Mouse (Mus musculus): ENCODE results near the gene Txndc16. TPM values are rescaled to one million over a fixed set of nuclear protein-coding genes. Genes with fewer than 3 reads are reported as not detected.

Gene Txndc16
- 10 to 100 TPM; 61.0 to 64.7 TPM for total RNA-seq (2021)
- long read RNA-seq, full-length matches to known transcripts, result 38 of 83 reads
- long read RNA-seq, partial matches to known transcripts, result 10 of 83 reads
- long read RNA-seq, other reads (novel, unspliced or antisense), result 35 of 83 reads

DNA sequence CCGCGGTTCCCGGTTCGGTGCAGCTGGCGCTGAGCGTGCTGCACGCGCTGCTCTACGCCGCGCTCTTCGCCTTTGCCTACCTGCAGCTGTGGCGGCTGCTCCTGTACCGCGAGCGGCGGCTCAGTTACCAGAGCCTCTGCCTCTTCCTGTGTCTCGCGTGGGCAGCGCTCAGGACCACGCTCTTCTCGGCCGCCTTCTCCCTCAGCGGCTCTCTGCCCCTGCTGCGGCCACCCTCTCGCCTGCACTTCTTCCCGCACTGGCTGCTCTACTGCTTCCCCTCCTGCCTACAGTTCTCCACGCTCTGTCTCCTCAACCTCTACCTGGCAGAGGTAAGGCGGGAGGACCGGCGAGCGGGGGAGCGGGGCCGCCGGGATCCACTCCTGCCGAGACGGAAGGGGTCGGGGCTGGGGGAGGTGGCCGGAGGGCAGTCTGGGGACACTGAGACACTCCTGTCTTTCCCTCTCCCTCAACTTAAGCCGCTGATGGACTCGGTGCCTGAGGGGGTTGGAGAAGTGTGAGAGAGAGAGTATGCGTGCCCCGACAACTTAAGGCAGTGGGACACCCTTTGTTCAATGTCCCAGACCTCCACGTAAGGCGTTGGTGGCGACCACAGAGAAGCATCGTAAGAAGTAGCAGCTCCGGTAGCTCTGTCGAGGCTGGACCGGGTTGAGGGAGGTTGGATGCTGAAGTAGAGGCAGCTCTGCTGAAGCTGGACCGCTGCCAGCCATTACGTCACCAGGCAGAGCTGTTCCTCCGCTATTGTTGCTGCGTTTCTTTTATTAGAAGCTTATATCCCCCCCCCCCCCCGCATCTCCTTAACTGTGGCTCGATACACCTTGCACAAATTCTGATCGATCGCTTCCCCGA, at the start of gene Txndc16:
Txndc16 (minus strand) TSS at position 239 of the 867 bp plus-strand sequence.
- DNase-seq (ENCODE audit: low spot score in 2 of 2), result peak; percentile 70 to 88

DNA sequence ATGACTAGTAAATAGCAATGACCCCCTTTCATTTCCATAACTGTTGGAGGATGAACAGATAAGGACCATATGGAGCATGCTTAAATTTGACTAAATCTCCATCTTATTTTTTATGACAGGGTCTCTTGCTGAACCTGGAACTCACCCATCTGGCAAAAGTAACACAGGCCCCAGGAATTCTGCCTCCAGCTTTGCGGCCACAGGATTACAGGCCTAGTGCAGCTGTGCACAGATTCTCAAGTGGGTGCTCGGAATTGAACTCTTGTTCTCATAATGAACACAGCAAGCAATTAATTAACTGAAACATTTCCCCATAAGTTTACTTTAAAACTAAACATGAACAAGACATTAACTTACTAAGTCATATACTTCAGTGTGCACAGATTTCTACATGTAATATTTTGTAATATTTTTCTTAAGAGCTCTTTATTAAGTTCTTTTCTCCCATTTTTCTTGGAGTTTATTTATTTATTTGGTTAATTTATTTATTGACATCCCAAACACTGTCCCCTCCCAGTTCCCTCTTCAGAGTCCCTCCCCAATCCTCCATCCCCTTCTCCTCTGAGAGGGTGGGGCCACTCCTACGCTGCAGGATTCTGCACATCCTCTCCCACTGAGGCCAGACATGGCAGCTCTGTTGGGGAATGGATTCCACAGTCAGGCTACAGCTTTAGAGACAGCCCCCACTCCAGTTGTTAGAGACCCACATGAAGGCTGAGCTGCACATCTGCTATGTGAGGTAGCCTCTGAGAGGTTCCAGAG, 43.9 kb upstream of the Txndc16 start:
- no peak for DNase-seq (ENCODE audit: low spot score in 2 of 2)

DNA sequence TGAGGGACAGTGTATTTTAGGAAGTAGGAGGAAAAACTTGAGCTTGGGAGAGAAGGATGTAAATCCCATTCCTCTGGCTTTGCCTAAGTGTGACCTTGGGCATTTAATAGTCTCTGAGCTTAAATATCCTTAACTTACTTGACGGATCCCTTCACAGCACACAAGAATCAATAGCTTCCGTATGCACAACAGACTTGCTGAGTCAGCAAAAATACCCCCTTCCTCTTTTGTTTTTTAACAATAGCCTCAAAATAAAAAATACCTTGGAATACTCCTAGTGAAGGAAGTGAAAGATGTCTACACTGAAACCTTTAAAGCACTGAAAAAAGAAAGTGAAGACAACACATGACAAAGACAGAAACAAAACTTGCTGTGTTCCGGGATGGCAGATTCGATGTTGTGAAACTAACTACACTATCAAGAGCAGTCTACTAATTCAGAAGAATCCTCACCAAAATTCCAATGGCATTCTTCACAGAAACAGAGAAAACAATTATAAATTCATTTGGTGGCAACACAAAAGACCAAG, 31.5 kb upstream of the Txndc16 start:
- no peak for DNase-seq (ENCODE audit: low spot score in 2 of 2)

DNA sequence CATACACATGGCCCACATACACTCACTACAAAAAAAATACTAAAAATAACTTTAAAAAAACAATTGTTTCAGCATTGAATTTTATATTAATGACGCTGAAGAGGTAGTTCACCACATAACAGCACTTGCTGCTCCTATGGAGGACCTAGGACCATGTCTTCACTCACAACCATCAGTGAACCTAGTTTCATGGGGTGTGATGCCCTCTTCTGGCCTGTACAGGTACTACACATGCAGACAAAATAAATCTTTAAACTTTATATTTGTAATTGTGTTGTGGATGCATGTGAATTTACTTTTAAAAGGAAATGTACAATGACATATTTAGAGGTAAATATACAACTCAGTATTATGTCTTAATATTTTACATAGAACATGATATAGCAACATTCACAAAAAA, 21.5 kb upstream of the Txndc16 start:
- DNase-seq (ENCODE audit: low spot score in 2 of 2), result no peak

DNA sequence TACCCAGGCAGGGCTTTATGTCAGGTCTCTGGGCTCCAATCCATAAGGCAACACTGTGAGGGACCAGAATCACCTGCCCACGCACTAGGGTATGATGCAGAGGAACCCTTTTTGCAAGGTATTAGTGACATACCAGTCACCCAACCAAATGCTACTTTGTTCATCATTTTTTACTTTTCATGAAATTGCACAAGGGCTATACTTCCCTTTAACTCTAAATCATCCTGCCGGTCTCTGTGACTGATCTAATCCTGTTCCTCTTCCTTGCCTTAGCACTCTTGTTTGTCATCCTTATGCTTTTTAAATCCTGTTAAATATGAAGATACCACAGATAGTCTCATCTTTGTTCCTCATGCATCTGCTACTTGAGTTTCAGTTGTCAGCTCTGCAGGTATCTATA, 18.9 kb upstream of the Txndc16 start:
- DNase-seq (ENCODE audit: low spot score in 2 of 2), result no peak

DNA sequence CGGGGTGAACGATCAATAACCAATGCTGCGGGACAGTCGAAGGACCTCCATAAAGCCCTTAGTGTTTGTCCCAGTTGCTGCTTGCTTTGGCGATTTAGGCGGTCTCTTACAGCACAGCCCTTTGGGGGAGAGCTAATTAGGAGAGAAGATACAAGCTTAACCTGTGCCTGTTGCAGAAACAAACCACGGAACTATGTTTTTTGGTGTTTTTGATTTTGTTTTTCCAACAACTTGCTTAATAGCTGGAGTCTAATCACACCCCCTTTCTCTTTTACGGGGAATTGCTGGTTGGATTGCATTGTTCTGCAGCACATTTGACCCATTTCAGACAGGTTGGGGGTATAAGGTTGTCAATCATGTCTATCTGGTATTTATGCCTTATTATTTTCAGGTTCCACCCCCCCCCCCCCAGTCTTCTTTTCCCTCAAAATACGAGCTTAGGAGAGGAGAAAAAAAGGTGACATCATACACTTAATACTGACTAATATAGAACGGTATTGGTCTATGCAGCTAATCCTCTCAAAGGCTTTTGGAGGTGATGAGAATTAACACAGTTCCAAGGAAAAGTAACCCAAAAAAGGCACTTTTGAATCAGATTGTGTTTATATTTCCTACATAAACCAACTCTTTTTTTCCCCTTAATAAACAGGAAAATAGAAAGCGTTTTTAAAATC, 966 bp upstream of the Txndc16 start:
- no peak for DNase-seq (ENCODE audit: low spot score in 2 of 2)

DNA sequence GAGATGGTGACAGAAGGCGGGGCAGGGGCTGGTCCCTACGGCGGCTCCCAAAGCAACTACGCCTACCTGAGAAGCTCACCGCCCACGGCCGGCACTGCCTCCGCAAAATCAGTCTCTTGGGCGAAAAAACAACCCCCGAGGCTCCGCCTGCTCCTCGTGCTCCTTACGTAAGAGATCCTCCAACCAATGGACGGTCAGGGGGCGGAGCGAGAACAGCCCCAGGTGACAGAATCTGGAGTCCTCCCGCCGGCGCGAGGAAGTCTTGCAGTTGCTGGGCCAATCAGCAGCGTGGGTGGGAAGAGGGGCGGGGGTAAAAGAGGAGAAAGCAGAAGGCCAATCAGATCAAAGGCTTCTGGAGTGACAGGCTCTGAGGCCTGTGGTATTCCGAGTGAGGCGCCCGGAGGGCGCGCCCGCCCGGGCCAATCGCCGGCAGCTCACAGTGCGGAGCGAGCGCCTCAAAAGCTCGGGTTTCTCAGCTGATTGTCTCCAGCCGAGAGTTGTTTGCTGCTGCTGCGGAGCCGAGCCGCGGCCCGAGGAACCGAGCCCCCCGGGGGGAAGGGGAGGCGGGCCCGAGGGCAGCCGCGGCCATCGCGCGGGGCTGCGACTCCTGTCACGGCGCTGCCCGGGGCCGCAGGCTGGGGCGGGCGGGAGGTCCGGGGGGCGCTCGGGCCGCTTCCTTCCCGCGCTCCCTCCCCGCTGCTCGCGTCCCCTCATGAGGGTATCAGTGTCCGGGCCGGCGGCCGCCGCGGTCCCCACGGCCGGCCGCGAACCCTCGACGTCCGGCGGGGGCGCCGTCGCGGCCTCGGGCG, 643 bp downstream of the Txndc16 start, which contains the start of gene Gpr137c:
Gpr137c (plus strand) TSS at position 437 of the 809 bp plus-strand sequence.
- peak; percentile 99 for DNase-seq (ENCODE audit: low spot score in 2 of 2)

DNA sequence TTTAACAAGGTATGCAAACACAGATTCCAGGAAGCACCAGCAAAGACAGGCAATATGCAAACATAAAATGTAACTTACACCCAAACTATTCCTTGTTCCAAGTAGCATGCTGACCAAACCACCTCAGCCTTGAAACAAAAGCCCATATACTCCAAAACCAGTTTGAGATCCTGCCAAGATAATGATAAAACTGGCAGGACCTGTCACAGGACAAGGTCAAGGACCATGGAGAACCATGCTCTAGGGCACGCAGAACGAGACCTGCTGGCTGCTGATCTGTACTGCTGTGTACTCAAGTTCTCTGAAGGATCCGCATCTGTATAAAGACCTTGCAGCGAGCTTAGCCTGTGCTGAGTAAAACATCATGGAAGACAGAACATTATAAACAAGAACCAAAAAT, 2.4 kb downstream of the Txndc16 start:
- DNase-seq (ENCODE audit: low spot score in 2 of 2), result no peak

DNA sequence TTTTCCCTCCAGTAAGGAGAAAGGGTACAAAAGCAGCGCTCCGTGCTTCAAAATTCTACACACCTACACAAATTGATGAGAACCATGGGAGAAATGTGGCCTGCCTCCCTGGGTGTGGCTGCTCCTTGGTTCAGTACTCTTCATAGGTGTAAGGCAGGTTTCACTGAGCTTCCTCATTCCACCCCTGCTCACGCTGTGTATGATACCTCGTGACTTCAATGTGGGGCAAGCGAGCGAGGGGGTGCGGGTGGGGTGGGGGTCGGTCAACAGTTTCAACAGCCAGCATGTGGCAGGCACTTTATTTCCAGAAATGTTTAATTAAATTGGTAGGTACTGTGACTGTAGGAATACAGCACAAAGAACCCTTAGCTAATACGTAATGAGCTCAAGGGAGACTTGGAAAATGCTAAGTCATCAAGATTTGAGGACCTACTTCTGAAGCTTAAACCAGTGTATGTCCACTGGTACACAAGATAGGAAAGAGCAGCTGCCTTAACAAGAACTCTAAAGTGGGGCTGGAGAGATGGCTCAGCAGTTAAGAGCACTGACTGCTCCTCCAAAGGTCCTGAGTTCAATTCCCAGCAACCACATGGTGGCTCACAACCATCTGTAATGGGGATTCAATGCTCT, 3.3 kb downstream of the Txndc16 start:
- no peak for DNase-seq (ENCODE audit: low spot score in 2 of 2)

DNA sequence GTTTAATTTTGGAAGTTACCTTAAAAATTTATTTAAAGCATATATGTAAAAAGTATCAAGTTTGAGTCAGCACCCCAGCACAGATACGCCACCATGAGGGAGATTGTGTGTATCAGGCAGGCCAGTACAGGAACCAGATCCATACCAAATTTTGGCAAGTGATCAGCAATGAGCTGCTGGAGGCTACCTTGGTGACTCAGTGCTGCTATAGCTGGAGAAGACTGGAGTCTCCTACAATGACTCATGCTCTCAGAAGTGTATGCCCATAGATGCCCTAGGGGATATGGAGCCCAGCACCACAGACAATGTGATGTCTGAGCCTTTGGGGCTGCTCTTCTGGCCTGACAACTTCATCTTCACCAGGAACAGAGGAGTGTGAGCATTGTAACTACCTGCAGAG, 8.7 kb downstream of the Txndc16 start:
- no peak for DNase-seq (ENCODE audit: low spot score in 2 of 2)

DNA sequence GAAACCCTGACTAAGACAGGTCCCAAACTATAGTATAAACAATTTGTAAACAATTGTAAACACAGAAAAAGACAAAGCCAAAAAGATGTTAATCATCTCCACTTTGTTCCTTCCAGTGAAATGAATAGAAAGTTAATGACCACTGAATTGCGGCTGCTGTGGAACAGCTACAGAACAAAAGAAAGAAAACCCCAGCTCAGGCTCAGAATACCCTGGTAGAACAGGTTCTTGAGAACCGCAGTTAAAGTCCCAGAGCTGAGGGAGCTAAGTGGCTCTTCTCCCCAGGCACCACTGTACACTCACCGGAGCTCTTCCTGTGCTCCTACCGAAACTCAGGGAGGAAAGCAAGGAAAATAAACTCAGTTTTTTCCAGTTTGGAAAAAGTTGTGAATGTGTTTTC, 9.4 kb downstream of the Txndc16 start:
- no peak for DNase-seq (ENCODE audit: low spot score in 2 of 2)

DNA sequence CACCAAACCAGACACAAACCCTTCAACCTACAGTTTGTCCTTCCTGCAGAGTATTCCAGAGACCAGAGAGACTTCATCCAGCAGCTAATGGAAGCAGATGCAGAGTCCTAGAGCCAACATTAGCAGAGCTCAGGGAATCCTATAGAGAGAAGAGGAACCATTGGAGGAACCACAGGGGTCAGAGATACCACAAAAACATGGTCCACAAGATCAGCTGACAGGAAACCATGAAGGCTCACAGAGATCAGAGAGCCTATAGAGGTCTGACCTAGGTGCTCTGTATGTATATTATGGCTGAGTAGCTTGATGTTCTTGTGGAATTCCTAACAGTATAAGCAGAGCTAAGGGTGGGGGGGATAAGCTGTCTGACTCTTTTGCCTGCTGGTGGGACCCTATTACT, 19.5 kb downstream of the Txndc16 start:
- DNase-seq (ENCODE audit: low spot score in 2 of 2), result no peak

DNA sequence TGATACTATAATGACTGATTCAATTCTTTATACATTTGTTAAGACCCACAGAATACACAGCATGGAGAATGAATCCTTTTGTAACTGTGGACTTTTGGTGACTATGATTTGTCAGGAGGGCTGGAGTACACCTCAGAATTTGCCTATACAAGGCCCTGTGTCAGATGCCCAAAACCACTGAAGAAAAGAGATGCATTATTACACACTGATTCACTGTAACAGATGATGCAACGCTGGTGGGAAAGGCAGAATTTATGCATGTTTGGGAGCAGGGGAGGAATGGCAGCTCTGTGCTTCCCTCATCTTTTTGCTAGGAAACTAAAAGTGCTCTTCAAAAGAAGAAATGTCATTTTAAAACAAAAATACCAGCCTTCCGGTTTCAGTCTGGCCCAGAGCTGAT, 29.1 kb downstream of the Txndc16 start:
- peak in 1 of 2 experiments; percentile 19 for DNase-seq (ENCODE audit: low spot score in 2 of 2)

DNA sequence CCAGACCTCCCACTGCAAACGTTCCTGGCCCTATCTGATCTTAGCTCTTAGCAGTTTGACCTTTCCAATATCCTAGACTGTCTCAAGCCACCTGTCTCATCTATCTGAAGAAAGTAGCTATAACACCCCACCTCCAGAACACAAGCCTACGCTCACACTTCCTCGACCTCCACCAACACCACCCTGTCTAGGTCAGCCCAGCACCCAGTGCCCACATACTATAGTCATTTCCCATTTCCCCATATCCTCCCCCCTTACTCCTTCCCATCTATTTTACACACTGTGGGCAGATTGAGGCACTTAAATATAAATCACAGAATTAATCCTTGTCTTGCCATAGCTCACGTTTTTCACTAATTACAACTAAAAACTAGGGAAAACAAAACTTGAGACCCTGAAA, 38.5 kb downstream of the Txndc16 start:
- DNase-seq (ENCODE audit: low spot score in 2 of 2), result no peak

DNA sequence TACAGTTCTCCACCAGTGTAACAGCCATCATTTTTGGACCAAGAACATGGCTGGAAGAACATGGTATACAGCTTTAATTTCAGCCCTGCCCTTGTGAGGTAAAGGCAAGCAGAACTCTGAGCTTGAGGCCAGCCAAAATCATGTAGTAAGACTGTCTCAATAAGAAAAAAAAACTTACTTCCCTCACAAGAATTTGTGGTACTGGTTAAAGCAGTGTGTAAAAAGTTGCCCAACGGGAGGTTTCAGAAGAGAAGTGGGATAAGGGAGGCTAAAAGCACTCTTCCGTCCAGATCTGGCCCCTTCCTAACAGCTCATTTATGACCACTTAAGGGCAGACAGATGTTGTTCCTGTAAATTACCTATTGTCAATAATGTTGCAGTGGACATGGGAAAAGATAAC, 40.5 kb downstream of the Txndc16 start:
- DNase-seq (ENCODE audit: low spot score in 2 of 2), result no peak

DNA sequence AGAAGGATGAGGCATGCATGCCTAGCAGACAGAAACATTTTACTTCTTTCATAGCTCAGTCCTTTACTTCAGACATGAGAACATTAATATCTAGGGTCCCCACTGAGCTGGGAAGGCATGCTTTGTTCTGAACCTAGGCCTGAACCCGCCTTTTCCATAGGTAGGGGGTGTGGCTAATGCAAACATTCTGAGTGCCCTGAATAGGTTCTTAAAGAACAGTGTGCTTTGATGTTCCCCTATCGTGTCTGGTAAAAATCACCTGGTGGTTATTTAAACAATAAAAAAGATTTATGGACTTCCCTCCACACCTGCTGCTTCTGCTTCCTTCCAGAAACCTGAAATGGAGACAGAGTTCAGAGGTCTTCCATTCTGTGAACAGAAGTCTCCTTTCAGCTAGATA, 40.9 kb downstream of the Txndc16 start:
- no peak for DNase-seq (ENCODE audit: low spot score in 2 of 2)

DNA sequence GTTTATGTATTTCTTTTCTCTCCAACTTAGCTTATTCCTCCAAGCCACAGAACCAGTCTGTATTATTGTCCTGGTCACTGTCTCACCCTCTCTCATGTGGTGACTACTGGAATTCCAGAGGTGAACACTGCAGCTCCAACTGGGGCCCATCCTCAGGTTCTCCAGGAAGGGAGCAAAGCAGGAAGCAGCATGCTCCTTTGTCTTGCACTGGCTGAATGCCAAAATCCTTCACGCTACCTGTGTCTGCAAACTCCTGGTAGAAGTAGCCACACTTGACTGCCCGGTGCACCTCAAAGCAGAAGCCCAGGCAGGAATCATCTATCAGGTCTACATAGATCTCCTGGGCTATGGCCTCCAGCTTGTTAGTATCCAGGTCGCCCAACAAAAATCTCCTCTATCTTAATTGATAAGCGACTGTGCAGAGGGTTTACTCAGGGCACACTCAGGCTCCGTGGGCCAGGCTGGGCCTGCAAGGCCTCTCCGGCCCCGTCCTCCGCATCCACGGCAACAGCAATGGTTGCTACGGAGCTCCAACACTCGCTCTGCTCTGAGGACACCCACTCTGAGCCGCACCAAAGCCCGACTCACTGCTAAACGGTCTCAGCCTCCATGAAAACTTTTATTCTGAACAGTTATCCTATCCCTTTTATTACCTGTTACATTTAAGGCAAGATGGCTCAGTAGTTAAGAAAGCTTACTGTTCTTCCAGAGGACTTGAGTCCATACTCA, 45.0 kb downstream of the Txndc16 start:
- DNase-seq (ENCODE audit: low spot score in 2 of 2), result no peak

DNA sequence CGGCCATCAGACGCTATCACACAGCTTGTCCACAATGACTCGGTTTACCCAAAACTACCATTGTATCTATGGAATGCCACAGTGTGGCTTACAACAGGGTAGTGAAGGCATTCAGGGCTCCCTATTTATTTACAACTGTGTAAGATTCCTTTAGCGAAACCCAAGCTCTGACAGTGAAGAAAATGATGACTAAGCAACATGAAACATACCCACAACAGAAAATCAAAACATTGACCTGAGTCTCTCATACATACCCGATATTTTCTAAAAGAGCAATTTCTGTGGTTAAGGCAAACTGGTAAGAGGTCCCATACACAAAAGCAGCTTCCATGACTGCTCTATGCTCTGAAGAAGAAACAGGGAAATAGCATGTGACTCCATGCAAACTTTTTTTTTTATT, 47.9 kb downstream of the Txndc16 start:
- no peak for DNase-seq (ENCODE audit: low spot score in 2 of 2)

DNA sequence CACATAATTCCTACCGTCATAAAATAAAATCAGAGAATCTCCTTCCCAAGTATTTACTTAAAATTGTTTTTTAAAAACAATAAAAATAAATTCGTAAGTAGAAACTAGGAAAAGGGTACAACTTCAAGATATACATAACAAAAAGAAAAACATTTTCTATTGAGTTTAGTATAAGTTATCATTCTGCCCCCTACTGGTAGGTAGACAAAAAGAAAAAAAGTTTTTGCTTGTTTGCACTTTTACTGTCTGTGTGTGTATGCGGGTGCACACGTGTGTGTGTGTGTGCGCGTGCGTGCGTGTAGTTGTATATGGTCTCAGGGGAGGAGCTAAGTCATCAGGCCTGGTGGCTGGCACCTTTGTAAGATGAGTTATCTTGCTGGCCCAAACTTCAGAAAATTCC, 52.8 kb downstream of the Txndc16 start:
- no peak for DNase-seq (ENCODE audit: low spot score in 2 of 2)
